In the genomic region with DNA sequence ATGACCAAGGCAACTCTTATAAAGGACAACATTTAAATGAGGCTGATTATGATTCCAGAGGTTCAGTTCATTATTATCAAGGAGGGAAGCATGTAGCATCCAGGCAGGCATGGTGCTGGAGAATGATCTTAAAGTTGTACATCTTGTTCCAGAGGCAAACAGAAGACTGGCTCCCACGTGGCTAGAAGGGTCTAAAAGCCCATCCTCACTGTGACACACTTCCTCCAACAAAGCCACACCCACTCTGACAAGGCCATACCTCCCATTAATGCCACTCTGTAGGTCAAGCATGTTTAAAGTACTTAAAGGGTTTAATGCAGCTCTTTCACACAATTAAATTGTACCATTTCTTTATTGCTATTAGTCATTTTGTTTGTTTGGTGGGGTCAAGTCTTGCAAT, we compare ENCODE assay signal across 28 mouse cellular contexts.
"Had no signal": no experiment of that assay in that cellular context is flagged by ENCODE, and none has a peak within 500 bp of the region (broad histone marks: within the 10 kb centered on the region; RNA-seq: fewer than 3 reads in every experiment).

No protein-coding gene starts in this region.

- H3K4me1 ChIP-seq: hindbrain, embryonic 10.5 days; intestine, embryonic 15.5 days; limb, embryonic 10.5 days; limb, embryonic 12.5 days had no signal

- H3K9ac ChIP-seq: heart, embryonic 13.5 days; heart, embryonic 15.5 days; hindbrain, embryonic 12.5 days; hindbrain, embryonic 14.5 days; intestine, embryonic 15.5 days; kidney, embryonic 15.5 days; limb, embryonic 12.5 days; liver, embryonic 13.5 days had no signal

- H3K27me3 ChIP-seq: heart, embryonic 13.5 days; heart, embryonic 15.5 days; hindbrain, embryonic 12.5 days; intestine, embryonic 15.5 days; kidney, embryonic 15.5 days; limb, embryonic 12.5 days; liver, embryonic 13.5 days had no signal

- ATAC-seq: hindbrain, embryonic 16.5 days; inflammation-experienced regulatory T-cells, adult 6 months; intestine, embryonic 15.5 days; intestine, postnatal 0 days had no signal

- H3K36me3 ChIP-seq: heart, embryonic 15.5 days; hindbrain, embryonic 12.5 days; intestine, embryonic 15.5 days had no signal

- H3K27ac ChIP-seq: heart, adult 2 months; heart, embryonic 13.5 days; heart, embryonic 15.5 days; hindbrain, embryonic 10.5 days; hindbrain, embryonic 12.5 days; hindbrain, embryonic 14.5 days; intestine, embryonic 15.5 days; kidney, embryonic 15.5 days; kidney, postnatal 0 days; limb, embryonic 10.5 days; limb, embryonic 12.5 days; liver, embryonic 13.5 days had no signal

- H3K9me3 ChIP-seq: heart, embryonic 13.5 days; heart, embryonic 15.5 days; hindbrain, embryonic 10.5 days; hindbrain, embryonic 12.5 days; intestine, embryonic 15.5 days; kidney, embryonic 15.5 days; limb, embryonic 10.5 days; limb, embryonic 12.5 days; liver, embryonic 13.5 days had no signal

- H3K4me3 ChIP-seq: heart, adult 2 months; heart, embryonic 13.5 days; heart, embryonic 15.5 days; hindbrain, embryonic 10.5 days; hindbrain, embryonic 12.5 days; intestine, embryonic 15.5 days; kidney, embryonic 15.5 days; limb, embryonic 10.5 days; limb, embryonic 12.5 days; liver, embryonic 13.5 days had no signal

- DNase-seq: gastrocnemius, postnatal 14 days; gastrocnemius, postnatal 36 days; heart, adult 2 months; heart, postnatal 14 days; heart, postnatal 4 days; kidney, adult 2 months; kidney, adult 9 months; kidney, postnatal 14 days; kidney, postnatal 36 days; layer of hippocampus, adult 9-11 months; layer of hippocampus, postnatal 36 days; liver; liver, embryonic 13.5 days had no signal

- H3K4me2 ChIP-seq: heart, embryonic 11.5 days; heart, embryonic 13.5 days; heart, embryonic 15.5 days; hindbrain, embryonic 12.5 days; hindbrain, embryonic 14.5 days; intestine, embryonic 15.5 days; kidney, embryonic 15.5 days; limb, embryonic 12.5 days; liver, embryonic 11.5 days; liver, embryonic 13.5 days had no signal
